Mouse (Mus musculus) bone marrow, adult 2 months (tissue): Measurements from ENCODE around the gene Col8a1.

ENCODE experiments used
- CTCF ChIP-seq: fragments of 200-500 bp; IDR thresholded peaks from 2 replicates; pipeline ENCODE4 v1.5.1; 2011; ENCODE audit warnings: low read length, control low read depth; ENCODE audit not compliant: control insufficient read depth, insufficient read depth
- POLR2A ChIP-seq: fragments of 200-500 bp; IDR thresholded peaks from 2 replicates; pipeline ENCODE4 v1.6.1; 2011; ENCODE audit warnings: low read depth, mild to moderate bottlenecking, control low read depth, low read length, borderline replicate concordance; ENCODE audit not compliant: control insufficient read depth

- TF ChIP-seq CTCF, result no peak
- TF ChIP-seq POLR2A, result no peak
These were observed 29.6 kb downstream of the Col8a1 start for GRCm38 (mm10) chr16:57724978-57725377.
